Mouse (Mus musculus) midbrain, embryonic 13.5 days (tissue): ENCODE data around the gene Srsf3. TPM values are rescaled to one million over a fixed set of nuclear protein-coding genes. Genes with fewer than 3 reads are reported as not detected.
"Not testable (repeated sequence)": the region's sequence is repeated elsewhere in the genome, so short reads cannot be mapped to it uniquely, and the experiment has no call there.

Experiments
- ATAC-seq: fragments of 200-750 bp; cut with Nextera tagmentation; 2 replicates; pipeline ENCODE4 v1.8.0; 2017; ENCODE audit warnings: mild to moderate bottlenecking, moderate TSS enrichment, moderate library complexity
- H3K27ac ChIP-seq: fragments of 300-500 bp; sonication (generic); 2 replicates; pipeline ENCODE4 v1.5.1; 2015; ENCODE audit warnings: inconsistent platforms, mild to moderate bottlenecking, moderate library complexity
- H3K27me3 ChIP-seq: fragments of 300-500 bp; sonication (generic); 2 replicates; pipeline ENCODE4 v1.6.1; 2015; ENCODE audit warnings: mild to moderate bottlenecking, inconsistent platforms
- H3K36me3 ChIP-seq: fragments of 300-500 bp; sonication (generic); 2 replicates; pipeline ENCODE4 v1.6.1; 2015; ENCODE audit warnings: mild to moderate bottlenecking, inconsistent platforms
- H3K4me1 ChIP-seq: fragments of 300-500 bp; sonication (generic); replicated peaks from 2 replicates; pipeline ENCODE4 v1.6.1; 2015; ENCODE audit warnings: inconsistent platforms
- H3K4me2 ChIP-seq: fragments of 300-500 bp; sonication (generic); replicated peaks from 2 replicates; pipeline ENCODE4 v1.6.1; 2015; ENCODE audit warnings: moderate library complexity, mild to moderate bottlenecking, inconsistent platforms
- H3K4me3 ChIP-seq: fragments of 300-500 bp; sonication (generic); replicated peaks from 2 replicates; pipeline ENCODE4 v1.5.1; 2015; ENCODE audit warnings: mild to moderate bottlenecking, inconsistent platforms
- H3K9ac ChIP-seq: fragments of 300-500 bp; sonication (generic); replicated peaks from 2 replicates; pipeline ENCODE4 v1.6.1; 2015; ENCODE audit warnings: mild to moderate bottlenecking, inconsistent platforms
- H3K9me3 ChIP-seq: fragments of 300-500 bp; sonication (generic); 2 replicates; pipeline ENCODE4 v1.6.1; 2016; ENCODE audit warnings: mild to moderate bottlenecking, inconsistent platforms
- WGBS: fragments of 180-500 bp; shearing (Covaris S2); methylation state at CpG from one replicate; pipeline ENCODE4 v1.1.7; 2015; 5-methylcytosine and 5-hydroxymethylcytosine counted together
- polyA plus RNA-seq: library from polyadenylated mRNA; unstranded; fragments of >200 nt; fragmentation: Nextera tagmentation; extraction: Ambion mirVana; gene quantifications from 2 replicates; pipeline ENCODE4 v1.2.1, GENCODE M21; 2015

Srsf3 gene
- polyA plus RNA-seq, 1 experiment from 2014 or later = 590 TPM

- Histone ChIP-seq H3K27me3 (peaks cover 11% of the 10 kb centered on the region), H3K4me2 (no peak overlapping the region), H3K9ac (no peak overlapping the region), H3K4me3 (no peak overlapping the region), H3K36me3 (no peaks in the 10 kb centered on the region), H3K4me1 (0 out of 2 replicates have a peak, but pooled peaks cover 3% of the 10 kb centered on the region), H3K9me3 (0 out of 2 replicates have a peak, but pooled peaks cover 2% of the 10 kb centered on the region), H3K27ac (no peak overlapping the region)
- ATAC-seq = no peak
Observed at GRCm38 (mm10) chr17:29020444-29020843, 12.0 kb upstream of the Srsf3 start.

GRCm38 (mm10) chr17:29022230-29022819 is 10.1 kb upstream of the Srsf3 start:
- peaks cover 11% of the 10 kb centered on the region for H3K27me3 ChIP-seq
- ATAC-seq = peak; percentile 70
- 0 out of 2 replicates have a peak, but pooled peaks cover 3% of the 10 kb centered on the region for H3K4me1 ChIP-seq
- H3K9ac ChIP-seq = no peak overlapping the region
- no peaks in the 10 kb centered on the region for H3K36me3 ChIP-seq
- 19% methylated on average over 15 of the region's 15 CpGs for WGBS
- no peak overlapping the region for H3K4me2 ChIP-seq
- H3K9me3 ChIP-seq = no peaks in the 10 kb centered on the region
- H3K4me3 ChIP-seq = no peak overlapping the region
- H3K27ac ChIP-seq = no peak overlapping the region

- no peak overlapping the region for H3K4me2 ChIP-seq
- no peak for ATAC-seq
- WGBS = 82% methylated on average over 6 of the region's 6 CpGs
- H3K4me1 ChIP-seq = 0 out of 2 replicates have a peak, but pooled peaks cover 3% of the 10 kb centered on the region
- no peak overlapping the region for H3K9ac ChIP-seq
- peaks cover 11% of the 10 kb centered on the region for H3K27me3 ChIP-seq
- H3K27ac ChIP-seq = no peak overlapping the region
- no peaks in the 10 kb centered on the region for H3K9me3 ChIP-seq
- no peak overlapping the region for H3K4me3 ChIP-seq
- H3K36me3 ChIP-seq = no peaks in the 10 kb centered on the region
Observed at GRCm38 (mm10) chr17:29023346-29023745, 9.1 kb upstream of the Srsf3 start.

- H3K4me1 ChIP-seq = 0 out of 2 replicates have a peak, but pooled peaks cover 3% of the 10 kb centered on the region
- H3K36me3 ChIP-seq = no peaks in the 10 kb centered on the region
- no peak overlapping the region for H3K4me2 ChIP-seq
- peaks cover 11% of the 10 kb centered on the region for H3K27me3 ChIP-seq
- 46% methylated on average over 22 of the region's 22 CpGs for WGBS
- H3K9me3 ChIP-seq = no peaks in the 10 kb centered on the region
- H3K4me3 ChIP-seq = no peak overlapping the region
- H3K27ac ChIP-seq = no peak overlapping the region
- no peak for ATAC-seq
- H3K9ac ChIP-seq = no peak overlapping the region
Observed at GRCm38 (mm10) chr17:29024047-29024892, 8.2 kb upstream of the Srsf3 start.

GRCm38 (mm10) chr17:29024896-29025565 is 7.4 kb upstream of the Srsf3 start:
- Histone ChIP-seq H3K4me3 (no peak overlapping the region), H3K36me3 (no peaks in the 10 kb centered on the region), H3K27ac (no peak overlapping the region), H3K9me3 (no peaks in the 10 kb centered on the region), H3K4me1 (0 out of 2 replicates have a peak, but pooled peaks cover 3% of the 10 kb centered on the region), H3K4me2 (no peak overlapping the region), H3K27me3 (peaks cover 11% of the 10 kb centered on the region), H3K9ac (no peak overlapping the region)
- 26% methylated on average over 10 of the region's 10 CpGs for WGBS
- ATAC-seq = no peak

- Histone ChIP-seq H3K9me3 (no peaks in the 10 kb centered on the region), H3K4me1 (peaks cover 9% of the 10 kb centered on the region), H3K36me3 (no peaks in the 10 kb centered on the region), H3K27me3 (peaks cover 11% of the 10 kb centered on the region), H3K4me3 (no peak overlapping the region), H3K27ac (no peak overlapping the region), H3K9ac (no peak overlapping the region), H3K4me2 (no peak overlapping the region)
- ATAC-seq = no peak
- 46% methylated on average over 5 of the region's 5 CpGs for WGBS
Observed at GRCm38 (mm10) chr17:29026652-29027356, 5.6 kb upstream of the Srsf3 start.

- H3K9ac ChIP-seq = no peak overlapping the region
- no peak overlapping the region for H3K4me3 ChIP-seq
- WGBS = 90% methylated on average over 6 of the region's 6 CpGs
- ATAC-seq = no peak
- no peaks in the 10 kb centered on the region for H3K36me3 ChIP-seq
- H3K27me3 ChIP-seq = no peaks in the 10 kb centered on the region
- no peak overlapping the region for H3K27ac ChIP-seq
- no peak overlapping the region for H3K4me2 ChIP-seq
- H3K4me1 ChIP-seq = peaks cover 16% of the 10 kb centered on the region
- H3K9me3 ChIP-seq = no peaks in the 10 kb centered on the region
Observed at GRCm38 (mm10) chr17:29030321-29031034, 1.9 kb upstream of the Srsf3 start.

- Histone ChIP-seq H3K27ac (peak overlapping the region; percentile 98), H3K4me3 (peak overlapping the region; percentile 96), H3K4me1 (peaks cover 21% of the 10 kb centered on the region), H3K9ac (peak overlapping the region; percentile 87), H3K4me2 (peak overlapping the region; percentile 75)
- H3K9me3 ChIP-seq, H3K36me3 ChIP-seq, ATAC-seq, H3K27me3 ChIP-seq: not testable (repeated sequence)
- WGBS = 56% methylated on average over 7 of the region's 7 CpGs
Observed at GRCm38 (mm10) chr17:29031085-29031711, 1.2 kb upstream of the Srsf3 start.

GRCm38 (mm10) chr17:29031771-29032273 is 606 bp upstream of the Srsf3 start:
- H3K9me3 ChIP-seq = no peaks in the 10 kb centered on the region
- peak overlapping the region; percentile 87 for H3K9ac ChIP-seq
- H3K27ac ChIP-seq = peak overlapping the region; percentile 98
- peaks cover 6% of the 10 kb centered on the region for H3K36me3 ChIP-seq
- peak overlapping the region; percentile 96 for H3K4me3 ChIP-seq
- peak; percentile 40 for ATAC-seq
- H3K4me2 ChIP-seq = peak overlapping the region; percentile 75
- WGBS = under 1% methylated on average over 26 of the region's 26 CpGs
- H3K27me3 ChIP-seq = no peaks in the 10 kb centered on the region
- peaks cover 27% of the 10 kb centered on the region for H3K4me1 ChIP-seq

GRCm38 (mm10) chr17:29033569-29034061 is 1.2 kb downstream of the Srsf3 start:
- WGBS = 0% methylated on average over 6 of the region's 6 CpGs
- no peaks in the 10 kb centered on the region for H3K27me3 ChIP-seq
- H3K9me3 ChIP-seq = no peaks in the 10 kb centered on the region
- peak overlapping the region; percentile 94 for H3K9ac ChIP-seq
- peaks cover 43% of the 10 kb centered on the region for H3K4me1 ChIP-seq
- peak overlapping the region; percentile 96 for H3K4me3 ChIP-seq
- no peak overlapping the region for H3K27ac ChIP-seq
- ATAC-seq = no peak
- peak overlapping the region; percentile 97 for H3K4me2 ChIP-seq
- peaks cover 23% of the 10 kb centered on the region for H3K36me3 ChIP-seq
